Mouse (Mus musculus) ES-E14 (cell line): ENCODE data around the gene Bcl9l. TPM values are rescaled to one million over a fixed set of nuclear protein-coding genes. Genes with fewer than 3 reads are reported as not detected.

Source experiments
- DNase-seq: peaks from one replicate; pipeline ENCODE4 v3.0.0-alpha.2; 2013; ENCODE audit warnings: low read depth, low spot score
- H3K27ac ChIP-seq: 2 replicates; pipeline ENCODE4 v1.5.1; 2012; ENCODE audit warnings: low read depth, mild to moderate bottlenecking, low read length, moderate library complexity, mixed read lengths; ENCODE audit not compliant: poor library complexity, insufficient read depth, severe bottlenecking
- H3K36me3 ChIP-seq: 2 replicates; pipeline ENCODE4 v1.6.1; 2012; ENCODE audit warnings: mild to moderate bottlenecking, low read length, moderate library complexity, mixed read lengths; ENCODE audit not compliant: control insufficient read depth, poor library complexity, insufficient read depth, severe bottlenecking
- H3K4me1 ChIP-seq, 2 experiments: fragments of 150-350 bp in 1 of 2; sonication (generic) in 1 of 2; 2 replicates each; pipeline ENCODE4 v1.6.1; 2012; ENCODE audit warnings: low read length in 2 of 2, mild to moderate bottlenecking in 1 of 2, mixed read lengths in 1 of 2; ENCODE audit not compliant: control insufficient read depth in 2 of 2, insufficient read depth in 2 of 2, poor library complexity in 1 of 2
- H3K4me3 ChIP-seq, 2 experiments: fragments of 150-350 bp in 1 of 2; sonication (generic) in 1 of 2; 2 replicates each; pipeline ENCODE4 v1.5.1; 2012; ENCODE audit warnings: low read length in 2 of 2, low read depth in 1 of 2, mild to moderate bottlenecking in 1 of 2, mixed read lengths in 1 of 2; ENCODE audit not compliant: insufficient read depth in 1 of 2, poor library complexity in 1 of 2, severe bottlenecking in 1 of 2
- H3K9ac ChIP-seq: 2 replicates; pipeline ENCODE4 v1.6.1; 2012; ENCODE audit warnings: low read depth, mild to moderate bottlenecking, low read length, mixed read lengths; ENCODE audit not compliant: poor library complexity, insufficient read depth, severe bottlenecking
- H3K9me3 ChIP-seq: fragments of 150-350 bp; sonication (generic); 2 replicates; pipeline ENCODE4 v1.6.1; 2012; ENCODE audit warnings: low read depth, mild to moderate bottlenecking, low read length; ENCODE audit not compliant: control insufficient read depth, insufficient read depth
- CHD2 ChIP-seq: IDR thresholded peaks from 2 replicates; pipeline ENCODE4 v1.6.1; 2014; ENCODE audit warnings: mild to moderate bottlenecking, low read depth, low read length, inconsistent platforms
- HCFC1 ChIP-seq: IDR thresholded peaks from 2 replicates; pipeline ENCODE4 v1.6.1; 2012; ENCODE audit warnings: low read length, inconsistent platforms, borderline replicate concordance; ENCODE audit not compliant: insufficient read depth
- MAFK ChIP-seq: IDR thresholded peaks from 2 replicates; pipeline ENCODE4 v1.6.1; 2014; ENCODE audit warnings: mild to moderate bottlenecking, low read depth, low read length, inconsistent platforms; ENCODE audit not compliant: insufficient read depth
- ZC3H11A ChIP-seq: IDR thresholded peaks from 2 replicates; pipeline ENCODE4 v1.6.1; 2012; ENCODE audit warnings: low read depth, mild to moderate bottlenecking, inconsistent platforms, low read length, borderline replicate concordance
- ZNF384 ChIP-seq: IDR thresholded peaks from 2 replicates; pipeline ENCODE4 v1.6.1; 2012; ENCODE audit warnings: low read depth, low read length, inconsistent platforms
- in situ Hi-C, 2 experiments: fragments of 600-800 bp; cut with MboI; formaldehyde crosslinking; loops; one replicate each; pipeline ENCODE4 v1.15.1; 2025; ENCODE audit warnings: low sequenced_read_pairs in 2 of 2, inconsistent platforms in 1 of 2; ENCODE audit not compliant: unreplicated experiment in 2 of 2
- total RNA-seq: library from RNA; depleted of rRNA; stranded (reverse); fragments of 300-350 nt; gene quantifications from 2 replicates; pipeline ENCODE4 v1.2.3, GENCODE M21; 2012

Bcl9l gene
- total RNA-seq, 1 experiment: 6.7 TPM

DNA sequence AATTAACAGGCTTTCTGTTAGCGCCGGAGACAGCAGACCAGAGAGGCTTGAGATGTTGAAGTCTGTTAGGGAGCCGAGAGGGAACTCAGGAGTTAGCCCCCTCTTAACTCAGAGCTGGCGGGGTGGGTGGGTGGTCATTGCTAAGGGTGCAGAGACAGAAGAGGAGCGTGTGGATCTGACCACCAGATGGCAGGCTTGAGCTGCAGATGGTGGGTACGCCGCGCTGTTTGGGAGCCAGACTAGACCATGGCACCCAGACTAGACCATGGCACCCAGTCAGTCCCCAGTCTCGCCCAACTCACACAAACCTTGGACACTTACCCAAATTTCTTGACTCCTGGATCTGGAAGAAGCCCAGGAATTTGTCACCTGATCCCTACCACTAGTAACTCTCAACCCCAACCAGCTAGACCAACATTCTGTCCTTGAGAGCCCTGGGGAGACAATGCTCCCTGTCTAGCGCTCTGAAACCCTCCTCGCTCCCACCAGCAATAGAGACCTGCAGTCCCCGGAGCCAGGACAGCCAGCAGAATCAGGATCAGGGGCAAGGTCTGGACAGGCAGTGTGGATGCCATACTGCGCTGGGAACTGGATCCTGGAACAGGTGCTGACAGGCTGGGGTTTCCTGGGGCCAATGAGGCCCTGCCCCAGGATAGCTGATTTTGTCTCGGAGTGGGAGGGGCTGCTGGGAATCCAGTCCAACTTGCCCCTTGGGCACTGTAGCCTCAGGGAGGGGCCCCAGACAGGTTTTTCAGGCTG, 28.3 kb upstream of the Bcl9l start:
- no peaks in the 10 kb centered on the region for H3K36me3 ChIP-seq
- DNase-seq: peak; percentile 91
- peak; percentile 85; the same call in 1 of the 2 replicates for TF ChIP-seq ZC3H11A
- no peak for TF ChIP-seq HCFC1
- TF ChIP-seq MAFK: no peak
- no peak for TF ChIP-seq ZNF384
- in situ Hi-C loops: loop anchor here in 1 of 2 experiments (5.0 to 10.0 kb wide), 2 partner anchors 48 to 200 kb away; no protein-coding TSS in a partner anchor
- no peaks in the 10 kb centered on the region for H3K9me3 ChIP-seq
- peak overlapping the region; percentile 8 to 58; a peak in 3 of 4 replicates for H3K4me3 ChIP-seq
- no peaks in the 10 kb centered on the region for H3K4me1 ChIP-seq
- H3K9ac ChIP-seq: peak overlapping the region; percentile 41; the same call in 1 of the 2 replicates
- no peak overlapping the region for H3K27ac ChIP-seq

GRCm38 (mm10) chr9:44454891-44455220, 27.8 kb upstream of the Bcl9l start, which contains the start of gene Upk2:
Upk2 (minus strand) TSS chr9:44454976.
- no peaks in the 10 kb centered on the region for H3K4me1 ChIP-seq
- H3K4me3 ChIP-seq: peak within 1 kb of the TSS; percentile 8 to 58; a peak in 3 of 4 replicates
- peak within 1 kb of the TSS; percentile 41; the same call in 1 of the 2 replicates for H3K9ac ChIP-seq
- TF ChIP-seq HCFC1: no peak
- TF ChIP-seq MAFK: no peak
- no peak for TF ChIP-seq ZNF384
- no peak for TF ChIP-seq CHD2
- TF ChIP-seq ZC3H11A: no peak
- in situ Hi-C loops: loop anchor here in 1 of 2 experiments (5.0 to 10.0 kb wide), 2 partner anchors 47 to 200 kb away; no protein-coding TSS in a partner anchor
- no peaks in the 10 kb centered on the region for H3K36me3 ChIP-seq
- H3K27ac ChIP-seq: no peak within 1 kb of the TSS
- peak; percentile 47 for DNase-seq
- H3K9me3 ChIP-seq: no peaks in the 10 kb centered on the region

DNA sequence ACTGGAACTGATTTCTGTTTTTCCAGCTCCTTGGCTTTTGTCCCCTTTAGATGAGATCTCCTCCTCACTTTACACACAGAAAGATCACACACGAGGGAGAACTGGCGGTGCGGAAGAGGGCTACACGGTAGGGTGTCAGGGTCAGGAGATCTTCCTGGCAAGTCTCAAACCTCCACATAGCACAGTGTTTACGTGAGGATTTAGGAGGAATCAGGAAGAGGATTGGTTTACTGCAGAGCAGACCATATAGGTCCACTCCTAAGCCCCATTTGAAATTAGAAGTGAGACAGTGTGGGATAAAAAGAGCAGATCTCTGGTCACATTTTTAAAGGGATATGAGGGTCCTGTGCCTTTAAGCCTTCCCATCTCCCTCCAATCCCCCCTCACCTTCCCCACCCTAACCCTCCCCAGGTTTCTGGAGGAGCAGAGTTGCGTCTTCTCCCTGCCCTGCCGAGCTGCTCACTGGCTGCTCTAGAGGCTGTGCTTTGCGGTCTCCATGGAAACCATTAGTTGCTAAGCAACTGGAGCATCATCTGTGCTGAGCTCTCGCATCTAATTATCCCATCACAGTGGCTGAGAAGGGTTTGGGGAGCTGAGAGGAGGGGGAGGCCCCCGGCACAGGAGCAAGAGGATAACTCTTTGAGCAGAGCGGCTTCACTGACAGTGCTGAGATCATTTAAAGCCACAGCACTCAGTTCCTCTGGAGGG, 25.4 kb upstream of the Bcl9l start:
- H3K9ac ChIP-seq: no peak overlapping the region
- no peak overlapping the region for H3K27ac ChIP-seq
- no peaks in the 10 kb centered on the region for H3K4me1 ChIP-seq
- H3K36me3 ChIP-seq: no peaks in the 10 kb centered on the region
- in situ Hi-C loops: loop anchor here in 1 of 2 experiments (10.0 kb wide), 1 partner anchor 198 kb away; no protein-coding TSS in a partner anchor
- TF ChIP-seq ZNF384: no peak
- no peak for TF ChIP-seq HCFC1
- no peak for TF ChIP-seq ZC3H11A
- TF ChIP-seq CHD2: no peak
- TF ChIP-seq MAFK: no peak
- no peaks in the 10 kb centered on the region for H3K9me3 ChIP-seq
- H3K4me3 ChIP-seq: no peak overlapping the region
- DNase-seq: no peak

- TF ChIP-seq ZC3H11A (no peak), MAFK (no peak), CHD2 (no peak), HCFC1 (no peak), ZNF384 (no peak)
- no peak overlapping the region for H3K4me3 ChIP-seq
- no peak overlapping the region for H3K27ac ChIP-seq
- H3K36me3 ChIP-seq: no peaks in the 10 kb centered on the region
- DNase-seq: no peak
- no peaks in the 10 kb centered on the region for H3K9me3 ChIP-seq
- no peak overlapping the region for H3K9ac ChIP-seq
- in situ Hi-C loops: no loop called here
- H3K4me1 ChIP-seq: no peaks in the 10 kb centered on the region
These were observed 20.7 kb upstream of the Bcl9l start for GRCm38 (mm10) chr9:44461950-44462349.
